ENCODE assay signal across 25 mouse cellular contexts in the genomic region with DNA sequence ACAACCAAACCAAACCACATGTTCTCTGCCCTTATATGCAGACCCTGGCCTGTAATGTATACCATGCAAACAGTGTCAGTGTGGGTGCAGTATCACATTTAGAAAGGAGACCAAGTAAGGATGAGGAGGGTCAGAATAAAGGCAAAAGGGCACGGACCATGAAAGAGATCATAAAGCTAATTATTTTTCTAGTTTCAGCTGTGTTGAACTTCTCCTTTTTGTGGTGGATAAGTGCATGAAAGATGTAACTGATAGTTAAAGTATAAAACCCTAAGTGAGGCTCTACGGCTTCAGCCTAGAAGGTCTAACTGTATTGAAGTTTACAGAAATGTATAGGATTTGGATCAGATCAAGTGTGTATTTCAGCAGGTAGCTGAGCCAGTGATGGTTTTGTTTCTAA. TPM values are rescaled to one million over a fixed set of nuclear protein-coding genes. Genes with fewer than 3 reads are reported as not detected.
DNase-seq lines count a peak whose midpoint lies in the region; ATAC-seq and TF ChIP-seq lines count a peak whose summit lies in the region.
"Had no signal": no experiment of that assay in that cellular context is flagged by ENCODE, and none has a peak within 500 bp of the region (broad histone marks: within the 10 kb centered on the region; RNA-seq: fewer than 3 reads in every experiment).

No protein-coding gene starts in this region.

- peak in 1 of 2 experiments; percentile 57; a peak in 1 of 4 replicates for TF ChIP-seq EP300 in MEL (IDR thresholded peaks at IDR 0.05; ENCODE audit: low read depth in 1 of 2, low read length in 2 of 2)

- TF ChIP-seq POLR2A in MEL (IDR thresholded peaks at IDR 0.05; ENCODE audit: control insufficient read depth in 1 of 2, insufficient read depth in 1 of 2, low read depth in 1 of 2, low read length in 2 of 2, poor library complexity in 1 of 2) = no peak

- 84% methylated on average over 2 of the region's 2 CpGs for WGBS in intestine, embryonic 16.5 days
- WGBS in intestine, embryonic 15.5 days = 88% methylated on average over 2 of the region's 2 CpGs

- H3K4me2 ChIP-seq in intestine, embryonic 16.5 days (ENCODE audit: low read depth, low read length) = no peak overlapping the region
- H3K4me2 ChIP-seq in intestine, embryonic 15.5 days (replicated peaks) = no peak overlapping the region
- H3K4me2 ChIP-seq: heart, embryonic 13.5 days; hindbrain, embryonic 14.5 days had no signal

- peak overlapping the region; percentile 63 for H3K27ac ChIP-seq in intestine, embryonic 16.5 days (ENCODE audit: low read length)
- H3K27ac ChIP-seq in intestine, embryonic 15.5 days = no peak overlapping the region
- H3K27ac ChIP-seq in MEL (ENCODE audit: control insufficient read depth, low read depth, low read length) = peak overlapping the region; percentile 18; the same call in 1 of the 2 replicates
- H3K27ac ChIP-seq: heart, adult 2 months; heart, embryonic 10.5 days; heart, embryonic 13.5 days; hindbrain, embryonic 14.5 days; hindbrain, postnatal 0 days had no signal

- H3K4me1 ChIP-seq in intestine, embryonic 16.5 days (ENCODE audit: control insufficient read depth, insufficient read depth, low read length) = peaks cover 9% of the 10 kb centered on the region
- no peaks in the 10 kb centered on the region for H3K4me1 ChIP-seq in intestine, embryonic 15.5 days (replicated peaks)
- H3K4me1 ChIP-seq in MEL (ENCODE audit: control insufficient read depth in 1 of 2, insufficient read depth in 2 of 2, low read length in 2 of 2) = peaks cover 0 to 9% of the 10 kb centered on the region in 2 experiments; a peak in 2 of 4 replicates

- H3K79me2 ChIP-seq in MEL (ENCODE audit: control insufficient read depth, insufficient read depth, low read length, poor library complexity) = no peaks in the 10 kb centered on the region

- no peaks in the 10 kb centered on the region for H3K9me3 ChIP-seq in intestine, embryonic 16.5 days (ENCODE audit: control insufficient read depth, low read length)
- H3K9me3 ChIP-seq in intestine, embryonic 15.5 days = no peaks in the 10 kb centered on the region
- H3K9me3 ChIP-seq in MEL (replicated peaks; ENCODE audit: insufficient read depth, low read length) = no peaks in the 10 kb centered on the region
- H3K9me3 ChIP-seq: heart, embryonic 10.5 days; heart, embryonic 13.5 days had no signal

- no peak for TF ChIP-seq CTCF in MEL (IDR thresholded peaks at IDR 0.05 in 2 of 3, conservative IDR thresholded peaks at IDR 0.05 in 1 of 3; ENCODE audit: control insufficient read depth in 1 of 3, insufficient read depth in 1 of 3, low read depth in 2 of 3, low read length in 3 of 3, poor library complexity in 1 of 3, severe bottlenecking in 1 of 3)

- H3K4me3 ChIP-seq in intestine, embryonic 16.5 days (ENCODE audit: low read length) = no peak overlapping the region
- H3K4me3 ChIP-seq in intestine, embryonic 15.5 days (replicated peaks) = no peak overlapping the region
- no peak overlapping the region for H3K4me3 ChIP-seq in MEL (ENCODE audit: control insufficient read depth in 1 of 2, insufficient read depth in 1 of 2, low read depth in 2 of 2, low read length in 2 of 2)
- H3K4me3 ChIP-seq: heart, adult 2 months; heart, embryonic 10.5 days; heart, embryonic 13.5 days had no signal

- TF ChIP-seq RAD21 in MEL (IDR thresholded peaks at IDR 0.05; ENCODE audit: low read depth, low read length) = no peak

- DNase-seq in MEL (ENCODE audit: low read depth, low spot score) (peak; percentile 49), liver (no peak)
- DNase-seq in Muller cell, postnatal 12 days (ENCODE audit: inconsistent ontology term) = no peak
- DNase-seq: adrenal gland, postnatal 10 days; adrenal gland, postnatal 36 days; cerebellum, adult 18-20 months; cerebellum, adult 9-10 months; cerebellum, postnatal 14 days; forebrain, postnatal 0 days; gastrocnemius, postnatal 25 days; heart, adult 2 months; heart, postnatal 14 days; heart, postnatal 4 days had no signal

- no peaks in the 10 kb centered on the region for H3K27me3 ChIP-seq in intestine, embryonic 16.5 days (replicated peaks; ENCODE audit: control insufficient read depth, insufficient read depth, low read length)
- no peaks in the 10 kb centered on the region for H3K27me3 ChIP-seq in intestine, embryonic 15.5 days (replicated peaks)
- no peaks in the 10 kb centered on the region for H3K27me3 ChIP-seq in MEL (ENCODE audit: control insufficient read depth in 1 of 2, insufficient read depth in 2 of 2, low read length in 2 of 2)
- H3K27me3 ChIP-seq: heart, embryonic 13.5 days; Patski had no signal

- no peak for ATAC-seq in intestine, embryonic 16.5 days
- no peak for ATAC-seq in intestine, embryonic 15.5 days
- 0 out of 2 replicates have a peak, but pooled peaks have one; percentile 2 for ATAC-seq in monocyte, adult 5-6 weeks (replicated peaks; ENCODE audit: insufficient number of reproducible peaks, low FRiP score, low TSS enrichment, poor library complexity, severe bottlenecking)
- ATAC-seq: forebrain, embryonic 14.5 days; forebrain, postnatal 0 days; hindbrain, postnatal 0 days; Patski had no signal

- no peak overlapping the region for H3K9ac ChIP-seq in intestine, embryonic 16.5 days (ENCODE audit: low read depth, low read length)
- no peak overlapping the region for H3K9ac ChIP-seq in intestine, embryonic 15.5 days
- H3K9ac ChIP-seq in MEL (ENCODE audit: control insufficient read depth, low read depth, low read length, poor library complexity, severe bottlenecking) = no peak overlapping the region
- H3K9ac ChIP-seq: forebrain, postnatal 0 days; heart, embryonic 13.5 days; hindbrain, embryonic 14.5 days had no signal

- H3K36me3 ChIP-seq in intestine, embryonic 16.5 days (ENCODE audit: control insufficient read depth, insufficient read depth, low read length) = no peaks in the 10 kb centered on the region
- H3K36me3 ChIP-seq in intestine, embryonic 15.5 days = no peaks in the 10 kb centered on the region
- peaks cover 0 to 14% of the 10 kb centered on the region in 2 experiments; a peak in 2 of 4 replicates for H3K36me3 ChIP-seq in MEL (ENCODE audit: control insufficient read depth in 1 of 2, insufficient read depth in 2 of 2, low read length in 2 of 2)

TF ChIP-seq in MEL, 35 proteins besides CTCF, POLR2A, EP300 and RAD21:
- peak; percentile 58; the same call in 1 of the 2 replicates for TF ChIP-seq ETS1 (IDR thresholded peaks at IDR 0.05; ENCODE audit: low read depth, low read length)
- TF ChIP-seq CHD1 (IDR thresholded peaks at IDR 0.05; ENCODE audit: low read depth, low read length) = no peak
- TF ChIP-seq GATA1 (IDR thresholded peaks at IDR 0.05; ENCODE audit: low read depth, low read length) = peak; percentile 34; the same call in 1 of the 2 replicates
- no peak for TF ChIP-seq UBTF (IDR thresholded peaks at IDR 0.05; ENCODE audit: borderline replicate concordance, insufficient read depth, low read depth, low read length)

RNA-seq across cellular contexts. Expression of a gene that starts 45.8 kb away (rescaled TPM):
- 358 and 407 TPM in 2 replicates for polyA plus RNA-seq in intestine, embryonic 16.5 days (2015; fragmentation: Nextera tagmentation; extraction: Ambion mirVana)
- polyA plus RNA-seq in intestine, embryonic 15.5 days (2015; fragmentation: Nextera tagmentation; extraction: Ambion mirVana) = 209 and 261 TPM in 2 replicates
- 59.5 and 60.4 TPM in 2 replicates for total RNA-seq in MEL (2012; rRNA removed)
- 100 to 1,000 TPM in 1 of 2 experiments, not detected in 1; 129 TPM for polyA plus RNA-seq in MEL (2012; ENCODE audit: insufficient read depth in 1 of 2, insufficient read length in 2 of 2, low read depth in 1 of 2, low replicate concordance in 2 of 2, missing spikeins in 1 of 2)
- total RNA-seq in monocyte, adult 5-6 weeks (2017) = 0.11 to 1.6 TPM (median 1.4 TPM) in 3 replicates
- total RNA-seq: adrenal gland, adult 18-20 months; adrenal gland, postnatal 36 days; forebrain, postnatal 0 days; gastrocnemius, adult 8-10 months; gastrocnemius, postnatal 25 days; heart, adult 2 months; hindbrain, postnatal 0 days had no signal
- polyA plus RNA-seq: embryonic facial prominence, embryonic 14.5 days; forebrain, embryonic 14.5 days; forebrain, postnatal 0 days; hindbrain, embryonic 14.5 days; Patski had no signal
